Mouse (Mus musculus) forebrain, embryonic 14.5 days (tissue): ENCODE data around the gene Gm11985. TPM values are rescaled to one million over a fixed set of nuclear protein-coding genes. Genes with fewer than 3 reads are reported as not detected.

ENCODE experiments used
- ATAC-seq: fragments of 200-750 bp; cut with Nextera tagmentation; 2 replicates; pipeline ENCODE4 v1.8.0; 2017; ENCODE audit warnings: mild to moderate bottlenecking, moderate library complexity
- DNase-seq: peaks from one replicate; pipeline ENCODE4 v3.0.0-alpha.2; 2015; ENCODE audit warnings: low spot score
- H3K27ac ChIP-seq: fragments of 300-500 bp; sonication (generic); 2 replicates; pipeline ENCODE4 v1.5.1; 2014; ENCODE audit warnings: low read depth, mild to moderate bottlenecking, control low read depth, low read length, moderate library complexity
- H3K27me3 ChIP-seq: fragments of 300-500 bp; sonication (generic); replicated peaks from 2 replicates; pipeline ENCODE4 v1.6.1; 2014; ENCODE audit warnings: low read length, control low read depth, mixed read lengths; ENCODE audit not compliant: control insufficient read depth, insufficient read depth
- H3K36me3 ChIP-seq: fragments of 300-500 bp; sonication (generic); 2 replicates; pipeline ENCODE4 v1.6.1; 2014; ENCODE audit warnings: low read length, control low read depth; ENCODE audit not compliant: control insufficient read depth, insufficient read depth
- H3K4me1 ChIP-seq: fragments of 300-500 bp; sonication (generic); 2 replicates; pipeline ENCODE4 v1.6.1; 2014; ENCODE audit warnings: antibody characterized with exemption, low read length, control low read depth; ENCODE audit not compliant: control insufficient read depth, insufficient read depth
- H3K4me2 ChIP-seq: fragments of 300-500 bp; sonication (generic); 2 replicates; pipeline ENCODE4 v1.6.1; 2014; ENCODE audit warnings: mild to moderate bottlenecking, control low read depth, low read length
- H3K4me3 ChIP-seq: fragments of 300-500 bp; sonication (generic); 2 replicates; pipeline ENCODE4 v1.5.1; 2014; ENCODE audit warnings: low read depth, low read length, control low read depth
- H3K9ac ChIP-seq: fragments of 300-500 bp; sonication (generic); 2 replicates; pipeline ENCODE4 v1.6.1; 2014; ENCODE audit warnings: mild to moderate bottlenecking, low read length, control low read depth, moderate library complexity
- H3K9me3 ChIP-seq: fragments of 300-500 bp; sonication (generic); replicated peaks from 2 replicates; pipeline ENCODE4 v1.6.1; 2016; ENCODE audit warnings: low read length, control low read depth, mixed read lengths; ENCODE audit not compliant: control insufficient read depth
- WGBS: fragments of 180-500 bp; shearing (Covaris S2); extraction: QIAGEN DNeasy Blood & Tissue Kit; methylation state at CpG from one replicate; pipeline ENCODE4 v1.1.7; 2014; 5-methylcytosine and 5-hydroxymethylcytosine counted together
- polyA plus RNA-seq: library from polyadenylated mRNA; unstranded; fragments of >200 nt; fragmentation: Nextera tagmentation; extraction: Ambion mirVana; gene quantifications from 2 replicates; pipeline ENCODE4 v1.2.1, GENCODE M21; 2014

The Gm11985 gene
- polyA plus RNA-seq, 1 experiment from 2014 or later: not detected

DNA sequence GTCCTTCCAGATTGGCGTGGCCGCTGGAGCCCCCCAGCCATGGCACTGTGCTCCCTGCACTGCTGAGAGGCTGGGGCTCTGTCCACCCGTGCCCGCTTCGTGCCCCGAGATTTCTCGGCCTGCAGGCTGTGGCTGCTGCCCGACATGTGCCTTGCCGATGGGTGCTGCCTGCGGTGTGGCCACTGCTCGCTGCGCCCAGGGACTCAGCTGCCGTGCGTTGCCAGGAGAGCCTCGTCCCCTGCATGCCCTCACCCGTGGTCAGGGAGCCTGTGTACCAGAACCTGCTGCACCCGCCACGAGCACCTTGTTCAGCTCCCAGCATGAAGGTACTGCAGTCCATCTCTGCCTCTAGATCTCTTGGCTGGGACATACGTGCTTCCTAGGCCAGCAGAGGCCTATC lies 9.6 kb upstream of the Gm11985 start:
- H3K27me3 ChIP-seq: no peaks in the 10 kb centered on the region
- H3K4me2 ChIP-seq: no peak overlapping the region
- ATAC-seq (no peak), DNase-seq (no peak)
- no peak overlapping the region for H3K9ac ChIP-seq
- H3K36me3 ChIP-seq: no peaks in the 10 kb centered on the region
- H3K4me1 ChIP-seq: peaks cover 3% of the 10 kb centered on the region; the same call in 1 of the 2 replicates
- H3K9me3 ChIP-seq: no peaks in the 10 kb centered on the region
- no peak overlapping the region for H3K4me3 ChIP-seq
- 84% methylated on average over 19 of the region's 19 CpGs for WGBS
- no peak overlapping the region for H3K27ac ChIP-seq

DNA sequence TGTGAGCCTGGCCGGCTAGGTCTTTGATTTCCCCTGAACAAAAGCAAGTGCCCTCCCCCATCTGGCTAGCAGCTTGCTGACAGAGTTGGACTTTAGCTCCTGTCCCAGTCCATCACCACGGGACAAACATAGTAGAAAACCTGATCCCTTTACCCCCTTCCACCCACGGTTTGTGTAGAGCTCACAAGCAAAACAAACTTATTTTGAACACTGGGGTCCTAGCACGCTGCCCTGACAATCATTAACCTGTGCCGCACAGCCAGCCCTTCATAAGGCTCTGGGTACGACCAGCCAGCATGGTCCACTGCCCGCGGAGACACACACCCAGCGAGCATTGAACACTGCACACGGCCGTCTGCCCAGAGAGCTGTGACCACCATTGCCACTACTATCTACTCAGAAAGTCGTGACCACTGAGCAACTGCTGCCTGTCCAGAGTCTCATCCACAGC lies 9.1 kb upstream of the Gm11985 start, which contains the start of gene Igfbp1:
Gene Igfbp1, plus strand, starts transcription at position 292 of the 451 bp plus-strand sequence.
- H3K27ac ChIP-seq: no peak within 1 kb of the TSS
- H3K4me3 ChIP-seq: no peak within 1 kb of the TSS
- H3K27me3 ChIP-seq: no peaks in the 10 kb centered on the region
- H3K9me3 ChIP-seq: no peaks in the 10 kb centered on the region
- no peak within 1 kb of the TSS for H3K9ac ChIP-seq
- no peak for ATAC-seq
- no peak within 1 kb of the TSS for H3K4me2 ChIP-seq
- no peak for DNase-seq
- H3K36me3 ChIP-seq: no peaks in the 10 kb centered on the region
- 17% methylated on average over 12 of the region's 12 CpGs for WGBS
- H3K4me1 ChIP-seq: peaks cover 3% of the 10 kb centered on the region; the same call in 1 of the 2 replicates

DNA sequence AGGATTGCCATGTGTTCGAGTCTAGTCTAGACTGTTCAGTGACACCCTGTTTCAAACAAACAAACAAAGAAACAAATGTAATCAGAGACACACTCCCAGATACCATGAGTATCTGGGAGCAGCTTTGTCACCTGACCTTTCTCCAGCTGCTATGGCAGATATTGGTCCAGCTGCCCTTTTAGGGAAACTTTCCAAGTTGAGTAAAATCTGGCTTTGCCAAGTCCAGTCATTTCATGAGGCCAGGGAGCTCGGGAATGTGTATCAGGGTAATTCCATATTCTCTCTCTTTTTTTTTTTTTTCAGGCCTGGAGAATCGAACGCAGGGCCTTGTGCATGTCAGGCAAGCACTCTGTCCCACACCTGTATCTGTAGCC lies 6.9 kb upstream of the Gm11985 start:
- ATAC-seq: no peak
- H3K27me3 ChIP-seq: no peaks in the 10 kb centered on the region

DNA sequence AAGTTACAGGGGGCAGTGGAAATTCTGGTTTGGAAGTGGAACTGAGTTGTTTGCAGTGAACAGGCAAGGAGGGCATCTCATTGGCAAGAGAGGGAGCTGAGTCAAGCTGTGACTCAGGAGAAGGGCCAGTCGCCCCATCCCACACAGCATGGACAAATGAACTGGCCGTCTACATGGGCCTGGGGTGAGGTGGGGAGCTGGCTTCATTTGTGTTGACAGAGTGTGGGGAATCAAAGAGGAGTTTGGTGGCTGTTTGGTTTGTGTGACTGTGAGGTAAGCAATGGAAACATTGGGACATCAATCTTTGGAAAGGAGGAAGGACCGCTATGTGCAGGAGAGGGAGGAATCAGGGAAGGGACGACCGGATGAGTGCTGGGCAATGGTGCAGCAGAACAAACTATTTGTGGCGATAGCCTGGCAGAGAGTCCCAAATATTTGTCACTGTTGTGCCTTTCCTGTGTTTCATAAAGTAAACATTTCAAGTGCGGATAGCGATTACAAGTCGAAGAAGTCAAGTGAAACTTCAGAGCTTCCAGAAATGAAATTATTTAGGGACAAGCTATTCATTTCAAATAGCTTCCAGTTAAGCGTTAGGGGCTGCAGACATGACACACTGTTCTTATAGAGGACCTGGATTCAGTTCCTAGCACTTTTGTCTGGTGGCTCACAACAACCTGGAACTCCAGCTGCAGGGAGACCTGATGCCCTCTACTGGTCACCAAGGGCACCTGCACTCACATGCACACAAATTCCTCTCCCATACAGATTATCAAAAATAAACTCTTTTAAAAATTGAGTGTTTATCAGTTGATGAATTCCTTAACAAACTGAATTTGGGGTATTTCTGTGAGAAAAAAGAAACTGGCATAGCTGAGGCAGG lies 6.3 kb upstream of the Gm11985 start:
- no peaks in the 10 kb centered on the region for H3K36me3 ChIP-seq
- no peak overlapping the region for H3K9ac ChIP-seq
- no peak overlapping the region for H3K27ac ChIP-seq
- no peak overlapping the region for H3K4me3 ChIP-seq
- peaks cover 3% of the 10 kb centered on the region; the same call in 1 of the 2 replicates for H3K4me1 ChIP-seq
- H3K4me2 ChIP-seq: no peak overlapping the region
- no peaks in the 10 kb centered on the region for H3K9me3 ChIP-seq
- no peak for ATAC-seq
- no peak for DNase-seq
- no peaks in the 10 kb centered on the region for H3K27me3 ChIP-seq
- 96% methylated on average over 10 of the region's 10 CpGs for WGBS

More for the DNA sequence above, 6.9 kb upstream of the Gm11985 start:
- DNase-seq: no peak
- Histone ChIP-seq H3K4me1 (peaks cover 3% of the 10 kb centered on the region; the same call in 1 of the 2 replicates), H3K27ac (no peak overlapping the region), H3K9me3 (no peaks in the 10 kb centered on the region), H3K9ac (no peak overlapping the region), H3K4me2 (no peak overlapping the region), H3K36me3 (no peaks in the 10 kb centered on the region), H3K4me3 (no peak overlapping the region)
- 90% methylated on average over 4 of the region's 4 CpGs for WGBS

DNA sequence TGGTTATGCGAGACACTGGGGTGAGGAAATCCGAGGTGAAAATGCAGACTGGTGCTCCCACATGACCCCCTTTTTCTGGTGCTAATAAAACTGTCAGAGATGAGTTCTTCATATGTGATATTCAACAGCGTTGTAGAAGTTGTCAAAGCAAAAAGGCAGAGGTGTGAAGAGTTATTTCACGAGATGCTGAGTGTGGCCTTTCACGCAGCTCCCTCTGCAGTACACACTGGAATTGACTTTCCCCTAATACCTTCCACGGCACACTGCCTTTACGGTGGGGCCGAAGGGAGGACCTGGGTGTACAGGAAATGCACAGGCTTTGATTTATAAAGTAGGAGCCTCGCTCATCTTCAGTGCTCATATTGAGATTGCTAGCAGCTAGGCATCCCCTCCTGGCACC lies 4.8 kb upstream of the Gm11985 start:
- H3K4me2 ChIP-seq: no peak overlapping the region
- no peak overlapping the region for H3K9ac ChIP-seq
- no peaks in the 10 kb centered on the region for H3K9me3 ChIP-seq
- H3K4me3 ChIP-seq: no peak overlapping the region
- ATAC-seq: no peak
- no peaks in the 10 kb centered on the region for H3K36me3 ChIP-seq
- 74% methylated on average over 9 of the region's 9 CpGs for whole genome bisulfite sequencing
- H3K27ac ChIP-seq: no peak overlapping the region
- no peak for DNase-seq
- H3K27me3 ChIP-seq: no peaks in the 10 kb centered on the region
- H3K4me1 ChIP-seq: peaks cover 3% of the 10 kb centered on the region; the same call in 1 of the 2 replicates

DNA sequence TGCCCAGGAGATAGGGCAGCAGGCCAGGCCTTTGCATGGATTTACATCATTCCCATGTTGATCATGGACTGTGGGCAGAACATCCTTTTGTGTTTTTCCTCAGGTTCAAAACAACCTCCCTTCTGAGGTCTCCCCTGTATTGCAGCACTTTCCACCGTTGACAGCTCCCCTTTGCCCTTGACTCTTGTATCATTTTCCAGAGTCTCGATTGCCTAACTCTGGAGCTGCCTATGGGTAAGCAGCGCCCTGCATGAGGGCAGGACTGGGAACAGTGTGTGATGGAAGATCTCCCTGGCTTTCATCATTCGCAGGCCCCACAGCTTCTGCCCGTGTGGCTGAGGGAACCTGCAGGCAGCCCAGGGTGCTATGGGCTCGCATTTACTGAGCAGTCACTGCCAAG lies 4.3 kb upstream of the Gm11985 start:
- Histone ChIP-seq H3K4me2 (no peak overlapping the region), H3K27ac (no peak overlapping the region), H3K36me3 (no peaks in the 10 kb centered on the region), H3K4me1 (peaks cover 3% of the 10 kb centered on the region; the same call in 1 of the 2 replicates), H3K4me3 (no peak overlapping the region), H3K9ac (no peak overlapping the region), H3K9me3 (no peaks in the 10 kb centered on the region), H3K27me3 (no peaks in the 10 kb centered on the region)
- DNase-seq: no peak
- no peak for ATAC-seq
- 82% methylated on average over 6 of the region's 6 CpGs for WGBS

DNA sequence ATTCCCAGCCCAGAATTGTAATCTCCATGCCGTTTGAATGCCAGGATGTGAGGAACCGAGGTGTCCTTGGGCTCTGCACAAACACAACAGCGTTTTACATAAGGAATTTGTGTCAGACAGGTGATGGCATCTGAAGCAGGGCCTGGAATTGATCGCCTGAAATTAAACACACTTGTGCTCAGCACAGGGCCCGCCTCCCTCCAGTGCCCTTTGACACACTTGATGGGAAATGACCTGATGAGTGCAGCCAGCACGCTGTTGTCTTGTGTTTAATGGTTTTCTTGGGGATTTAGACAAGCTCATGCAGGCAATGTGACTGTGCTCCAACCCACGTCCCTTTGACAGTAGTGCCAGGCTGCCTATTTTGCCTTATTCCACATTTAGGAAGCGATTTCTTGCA lies 897 bp downstream of the Gm11985 start:
- Histone ChIP-seq H3K27me3 (no peaks in the 10 kb centered on the region), H3K4me2 (no peak overlapping the region), H3K4me3 (no peak overlapping the region), H3K4me1 (peaks cover 5% of the 10 kb centered on the region; the same call in 1 of the 2 replicates), H3K9ac (no peak overlapping the region), H3K36me3 (no peaks in the 10 kb centered on the region), H3K27ac (no peak overlapping the region), H3K9me3 (no peaks in the 10 kb centered on the region)
- DNase-seq (no peak), ATAC-seq (no peak)
- WGBS: 69% methylated on average over 8 of the region's 8 CpGs

DNA sequence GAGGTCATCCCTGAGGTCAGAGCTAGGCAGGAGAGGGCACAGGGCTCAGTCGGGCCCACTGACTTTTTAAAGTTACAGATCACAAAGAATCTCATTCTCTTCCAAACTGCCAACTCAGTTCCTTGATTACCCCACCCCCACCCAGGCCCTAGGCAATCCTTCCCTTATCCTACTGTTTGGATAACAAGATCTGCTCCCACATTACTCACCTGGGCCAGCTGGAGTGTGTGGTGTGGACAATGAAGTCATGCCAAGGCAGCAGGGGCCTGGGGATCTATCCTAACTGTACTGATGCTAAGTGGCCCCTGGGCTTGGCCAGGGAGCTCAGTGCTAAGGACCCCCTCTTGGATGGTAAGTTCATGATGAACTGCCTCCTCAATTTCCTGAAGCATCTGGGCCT lies 3.9 kb downstream of the Gm11985 start:
- Histone ChIP-seq H3K27me3 (no peaks in the 10 kb centered on the region), H3K4me1 (peaks cover 5% of the 10 kb centered on the region; the same call in 1 of the 2 replicates), H3K27ac (no peak overlapping the region), H3K9ac (no peak overlapping the region), H3K4me2 (no peak overlapping the region), H3K36me3 (no peaks in the 10 kb centered on the region), H3K4me3 (no peak overlapping the region), H3K9me3 (no peaks in the 10 kb centered on the region)
- ATAC-seq: no peak
- WGBS: 59% methylated on average over 1 of the region's 1 CpGs
- DNase-seq: no peak

DNA sequence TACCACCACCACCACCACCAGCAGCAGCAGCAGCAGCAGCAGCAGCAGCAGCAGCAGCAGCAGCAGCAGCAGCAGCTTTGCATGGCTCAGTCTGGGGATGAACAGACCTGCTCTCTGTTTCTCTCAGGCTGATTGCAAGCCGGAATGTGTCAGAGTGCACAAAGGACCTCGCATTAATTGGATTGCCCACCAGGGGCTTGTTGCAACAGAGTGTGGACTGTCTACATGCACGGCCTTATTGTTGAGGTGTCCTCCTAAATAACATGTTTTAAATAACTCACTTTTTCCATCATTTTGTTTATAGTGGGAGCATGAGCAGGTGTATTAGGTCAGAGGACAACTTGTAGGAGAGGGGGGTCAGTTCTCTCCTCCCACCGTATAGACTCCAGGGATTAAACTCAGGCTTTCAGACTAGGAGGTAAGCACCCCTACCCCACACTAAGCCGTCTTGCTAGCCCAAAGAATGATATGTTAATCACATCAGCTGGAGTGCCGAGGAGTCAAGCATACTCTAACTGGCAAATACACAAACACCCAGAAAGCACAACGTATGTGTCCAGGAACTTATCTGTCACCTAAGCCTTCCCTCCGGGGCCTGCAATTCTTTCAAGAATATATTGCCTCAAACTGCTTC lies 5.8 kb downstream of the Gm11985 start:
- DNase-seq: peak; percentile 55
- WGBS: 5% methylated on average over 8 of the region's 8 CpGs
- no peak overlapping the region for H3K27ac ChIP-seq

More for the DNA sequence above, 5.8 kb downstream of the Gm11985 start:
- Histone ChIP-seq H3K4me1 (peaks cover 5% of the 10 kb centered on the region; the same call in 1 of the 2 replicates), H3K36me3 (no peaks in the 10 kb centered on the region), H3K27me3 (no peaks in the 10 kb centered on the region), H3K4me3 (no peak overlapping the region), H3K9ac (no peak overlapping the region), H3K4me2 (no peak overlapping the region), H3K9me3 (no peaks in the 10 kb centered on the region)
- ATAC-seq: peak; percentile 75
